Mouse (Mus musculus) myocyte (in vitro differentiated cells): ENCODE data around the gene Slc15a2.

Experiments used
- CEBPB ChIP-seq: IDR thresholded peaks from 2 replicates; pipeline ENCODE4 v1.6.1; 2011; ENCODE audit warnings: mild to moderate bottlenecking, moderate library complexity; ENCODE audit not compliant: poor library complexity, insufficient read depth, severe bottlenecking
- MAX ChIP-seq: IDR thresholded peaks from one replicate; pipeline ENCODE4 v1.6.1; 2011; ENCODE audit warnings: low read depth, mild to moderate bottlenecking, control low read depth
- MYOD1 ChIP-seq, 3 experiments: IDR thresholded peaks; one replicate each; pipeline ENCODE4 v1.6.1; 2011; ENCODE audit warnings: control low read depth in 2 of 3, low read depth in 2 of 3, mild to moderate bottlenecking in 2 of 3, moderate library complexity in 1 of 3; ENCODE audit not compliant: insufficient read length in 2 of 3, control insufficient read depth in 1 of 3
- MYOG ChIP-seq, 3 experiments: IDR thresholded peaks; one replicate each; pipeline ENCODE4 v1.6.1; 2011; ENCODE audit warnings: control low read depth in 2 of 3, low read depth in 2 of 3, mild to moderate bottlenecking in 2 of 3; ENCODE audit not compliant: insufficient read length in 2 of 3, control insufficient read depth in 1 of 3, insufficient read depth in 1 of 3
- POLR2A ChIP-seq: IDR thresholded peaks from one replicate; pipeline ENCODE4 v1.6.1; 2011; ENCODE audit warnings: low read depth, mild to moderate bottlenecking, control low read depth, moderate library complexity; ENCODE audit not compliant: insufficient read length
- TCF12 ChIP-seq: IDR thresholded peaks from one replicate; pipeline ENCODE4 v1.6.1; 2011; ENCODE audit warnings: mild to moderate bottlenecking, control low read depth; ENCODE audit not compliant: poor library complexity, insufficient read depth, severe bottlenecking
- TCF3 ChIP-seq: IDR thresholded peaks from one replicate; pipeline ENCODE4 v1.6.1; 2011; ENCODE audit warnings: low read depth, control low read depth; ENCODE audit not compliant: insufficient read length
- USF1 ChIP-seq: IDR thresholded peaks from one replicate; pipeline ENCODE4 v1.6.1; 2011; ENCODE audit warnings: low read depth, mild to moderate bottlenecking, control low read depth, moderate library complexity

- TF ChIP-seq POLR2A = no peak
- no peak for TF ChIP-seq CEBPB
- TF ChIP-seq USF1 = no peak
- TF ChIP-seq MYOD1 (IDR thresholded peaks at IDR 0.05; ENCODE audit: control insufficient read depth in 1 of 3, insufficient read length in 2 of 3, low read depth in 2 of 3) = no peak
- no peak for TF ChIP-seq MAX
- TF ChIP-seq MYOG (IDR thresholded peaks at IDR 0.05; ENCODE audit: control insufficient read depth in 1 of 3, insufficient read depth in 1 of 3, insufficient read length in 2 of 3, low read depth in 2 of 3) = no peak
- no peak for TF ChIP-seq TCF12
- TF ChIP-seq TCF3 = no peak
Measured at GRCm38 (mm10) chr16:36816916-36817315, 32.2 kb upstream of the Slc15a2 start.
